Mouse (Mus musculus) stomach, postnatal 0 days (tissue): ENCODE results near the gene Sult2a5. TPM values are rescaled to one million over a fixed set of nuclear protein-coding genes. Genes with fewer than 3 reads are reported as not detected.

Experiments
- ATAC-seq: fragments of 200-750 bp; cut with Nextera tagmentation; 2 replicates; pipeline ENCODE4 v1.8.0; 2017; ENCODE audit not compliant: low FRiP score, low TSS enrichment
- DNase-seq: peaks from one replicate; pipeline ENCODE4 v3.0.0-alpha.2; 2016; ENCODE audit warnings: low spot score
- H3K27ac ChIP-seq: fragments of 300-500 bp; sonication (generic); replicated peaks from 2 replicates; pipeline ENCODE4 v1.5.1; 2014; ENCODE audit warnings: mild to moderate bottlenecking, control low read depth
- H3K27me3 ChIP-seq: fragments of 300-500 bp; sonication (generic); 2 replicates; pipeline ENCODE4 v1.6.1; 2014; ENCODE audit warnings: low read length; ENCODE audit not compliant: control insufficient read depth, insufficient read depth
- H3K36me3 ChIP-seq: fragments of 300-500 bp; sonication (generic); 2 replicates; pipeline ENCODE4 v1.6.1; 2014; ENCODE audit warnings: low read length, mixed read lengths; ENCODE audit not compliant: control insufficient read depth, insufficient read depth
- H3K4me1 ChIP-seq: fragments of 300-500 bp; sonication (generic); replicated peaks from 2 replicates; pipeline ENCODE4 v1.6.1; 2014; ENCODE audit warnings: antibody characterized with exemption; ENCODE audit not compliant: control insufficient read depth, insufficient read depth
- H3K4me2 ChIP-seq: fragments of 300-500 bp; sonication (generic); replicated peaks from 2 replicates; pipeline ENCODE4 v1.6.1; 2014; ENCODE audit warnings: low read depth, mild to moderate bottlenecking, control low read depth, moderate library complexity
- H3K4me3 ChIP-seq: fragments of 300-500 bp; sonication (generic); 2 replicates; pipeline ENCODE4 v1.5.1; 2014; ENCODE audit warnings: low read depth, low read length, control low read depth
- H3K9ac ChIP-seq: fragments of 300-500 bp; sonication (generic); 2 replicates; pipeline ENCODE4 v1.6.1; 2014; ENCODE audit warnings: mild to moderate bottlenecking, low read length, control low read depth, mixed read lengths
- H3K9me3 ChIP-seq: fragments of 300-500 bp; sonication (generic); 2 replicates; pipeline ENCODE4 v1.6.1; 2016; ENCODE audit warnings: low read length; ENCODE audit not compliant: control insufficient read depth
- CTCF ChIP-seq: IDR thresholded peaks from 2 replicates; pipeline ENCODE4 v1.5.1; 2016; ENCODE audit warnings: antibody characterized with exemption, low read depth, mild to moderate bottlenecking, moderate library complexity
- EP300 ChIP-seq: optimal IDR thresholded peaks from 2 replicates; pipeline ENCODE3; 2016; ENCODE audit warnings: antibody characterized with exemption
- polyA plus RNA-seq: library from polyadenylated mRNA; unstranded; fragments of >200 nt; fragmentation: Nextera tagmentation; extraction: Ambion mirVana; gene quantifications from 2 replicates; pipeline ENCODE4 v1.2.1, GENCODE M21; 2015

Sult2a5 gene
- not detected in 2 replicates for polyA plus RNA-seq

GRCm38 (mm10) chr7:13623667-13624066, at the start of gene Sult2a5:
TSS of gene Sult2a5 (plus strand) at chr7:13623967.
- H3K36me3 ChIP-seq, result no peaks in the 10 kb centered on the region
- DNase-seq (no peak), ATAC-seq (no peak)
- no peaks in the 10 kb centered on the region for H3K4me1 ChIP-seq
- no peak within 1 kb of the TSS for H3K4me3 ChIP-seq
- TF ChIP-seq EP300 (no peak), CTCF (no peak)
- H3K9ac ChIP-seq, result no peak within 1 kb of the TSS
- H3K4me2 ChIP-seq, result no peak within 1 kb of the TSS
- no peaks in the 10 kb centered on the region for H3K9me3 ChIP-seq
- no peaks in the 10 kb centered on the region for H3K27me3 ChIP-seq
- no peak within 1 kb of the TSS for H3K27ac ChIP-seq

Other genes with a start within 250 kb of the Sult2a5 start
- gene Cabp5, start 225.8 kb upstream of the Sult2a5 start, polyA plus RNA-seq, result not detected in 2 replicates
- gene Bsph1, start 173.1 kb upstream of the Sult2a5 start, polyA plus RNA-seq, result not detected in 2 replicates
- not detected in 2 replicates for gene Bsph2, start 52.9 kb upstream of the Sult2a5 start, polyA plus RNA-seq
- not detected in 2 replicates for gene Sult2a2, start 109.5 kb downstream of the Sult2a5 start, polyA plus RNA-seq
- 0.12 and 0.30 TPM in 2 replicates for gene Sult2a1, start 213.4 kb downstream of the Sult2a5 start, polyA plus RNA-seq